Mouse (Mus musculus) lung, postnatal 36 days (tissue): ENCODE measurements around the gene Zfx.
A peak's percentile ranks its signal among the peaks of the same experiment; 100 is the strongest.

Experiments
- DNase-seq: peaks from one replicate; pipeline ENCODE4 v3.0.0; 2022; ENCODE audit warnings: mixed read lengths

Zfx gene

DNA sequence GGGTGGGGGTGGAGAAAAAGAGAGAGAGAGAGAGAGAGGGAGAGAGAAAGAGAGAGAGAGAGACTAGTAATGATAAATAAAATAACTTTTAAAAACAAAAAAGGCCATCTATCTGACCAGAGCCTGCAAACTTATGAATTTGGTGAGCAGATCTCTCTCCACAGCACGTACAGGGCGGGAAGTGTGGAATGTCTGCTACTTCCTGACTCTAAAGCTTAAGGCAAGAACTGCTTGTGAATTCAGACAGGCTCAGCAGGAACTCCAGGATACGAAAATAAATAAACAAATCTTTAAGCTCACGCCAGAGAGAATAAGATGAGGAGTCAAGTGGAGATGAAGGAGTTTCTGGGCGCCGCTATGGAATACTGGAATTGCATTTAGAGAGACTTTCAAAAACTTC, 64.8 kb downstream of the Zfx start:
- peak; percentile 14 for DNase-seq

GRCm38 (mm10) chrX:94049048-94049447, 74.5 kb downstream of the Zfx start:
- DNase-seq, result no peak

DNA sequence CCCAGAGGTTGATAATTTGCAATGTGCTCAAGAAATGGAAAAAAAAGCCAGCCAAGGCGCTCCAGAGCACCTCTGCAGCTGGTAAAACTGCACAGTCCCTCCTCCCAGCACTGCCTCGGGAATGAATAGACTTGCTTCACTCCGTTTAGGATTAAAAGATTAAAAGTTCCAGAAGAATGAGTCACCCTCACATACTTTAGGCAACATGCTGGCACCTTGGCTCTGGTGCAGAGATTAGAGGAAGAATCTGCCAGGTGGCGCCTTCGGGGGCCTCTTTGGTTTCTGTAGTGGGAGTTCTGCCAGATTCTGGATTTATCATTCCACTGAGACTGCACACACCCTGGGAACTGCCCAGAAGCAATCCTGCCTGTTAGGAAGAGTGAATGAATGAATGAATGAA, 75.5 kb downstream of the Zfx start:
- DNase-seq, result peak; percentile 22

DNA sequence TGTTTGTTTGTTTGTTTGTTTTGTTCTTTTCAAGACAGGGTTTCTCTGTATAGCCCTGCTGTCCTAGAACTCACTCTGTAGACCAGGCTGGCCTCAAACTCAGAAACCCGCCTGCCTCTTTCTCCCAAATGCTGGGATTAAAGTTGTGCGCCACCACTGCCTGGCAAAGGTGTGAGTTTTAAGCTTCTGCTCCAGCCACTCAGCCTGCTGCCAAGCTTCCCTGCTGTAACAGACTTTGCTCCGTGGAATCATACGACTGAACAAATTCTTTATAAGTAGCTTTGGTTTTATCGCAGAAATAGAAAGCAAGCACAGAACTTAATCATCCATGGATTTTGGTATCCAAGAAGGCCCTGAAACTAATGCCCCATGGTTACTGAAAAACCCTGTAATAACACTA, 76.1 kb downstream of the Zfx start:
- DNase-seq, result no peak

GRCm38 (mm10) chrX:94032937-94033336, 90.6 kb downstream of the Zfx start:
- DNase-seq, result peak; percentile 78

GRCm38 (mm10) chrX:94030081-94030480, 93.4 kb downstream of the Zfx start:
- no peak for DNase-seq
